Mouse (Mus musculus) intestine, postnatal 0 days (tissue): ENCODE data around the gene Rassf5. TPM values are rescaled to one million over a fixed set of nuclear protein-coding genes. Genes with fewer than 3 reads are reported as not detected.

Experiments
- ATAC-seq: fragments of 200-750 bp; cut with Nextera tagmentation; 2 replicates; pipeline ENCODE4 v1.8.0; 2017; ENCODE audit warnings: mild to moderate bottlenecking, moderate TSS enrichment, moderate library complexity
- H3K27ac ChIP-seq: fragments of 300-500 bp; sonication (generic); 2 replicates; pipeline ENCODE4 v1.5.1; 2014; ENCODE audit warnings: mild to moderate bottlenecking, low read depth, low read length, moderate library complexity
- H3K27me3 ChIP-seq: fragments of 300-500 bp; sonication (generic); replicated peaks from 2 replicates; pipeline ENCODE4 v1.6.1; 2014; ENCODE audit warnings: low read length, mixed read lengths; ENCODE audit not compliant: control insufficient read depth, insufficient read depth
- H3K36me3 ChIP-seq: fragments of 300-500 bp; sonication (generic); 2 replicates; pipeline ENCODE4 v1.6.1; 2014; ENCODE audit warnings: mild to moderate bottlenecking, moderate library complexity; ENCODE audit not compliant: control insufficient read depth, insufficient read depth
- H3K4me1 ChIP-seq: fragments of 300-500 bp; sonication (generic); replicated peaks from 2 replicates; pipeline ENCODE4 v1.6.1; 2014; ENCODE audit warnings: antibody characterized with exemption, low read length, mixed read lengths; ENCODE audit not compliant: control insufficient read depth, insufficient read depth
- H3K4me2 ChIP-seq: fragments of 300-500 bp; sonication (generic); replicated peaks from 2 replicates; pipeline ENCODE4 v1.6.1; 2014; ENCODE audit warnings: low read depth, mild to moderate bottlenecking, moderate library complexity
- H3K4me3 ChIP-seq: fragments of 300-500 bp; sonication (generic); 2 replicates; pipeline ENCODE4 v1.5.1; 2014; ENCODE audit warnings: low read depth, low read length
- H3K9ac ChIP-seq: fragments of 300-500 bp; sonication (generic); 2 replicates; pipeline ENCODE4 v1.6.1; 2014; ENCODE audit warnings: mild to moderate bottlenecking, low read depth, low read length
- H3K9me3 ChIP-seq: fragments of 300-500 bp; sonication (generic); 2 replicates; pipeline ENCODE4 v1.6.1; 2016; ENCODE audit warnings: mixed run types; ENCODE audit not compliant: control insufficient read depth
- CTCF ChIP-seq: sonication (generic); IDR thresholded peaks from 2 replicates; pipeline ENCODE4 v1.5.1; 2016; ENCODE audit warnings: low read depth, mild to moderate bottlenecking, control low read depth, antibody characterized with exemption, moderate library complexity
- WGBS: fragments of 180-500 bp; shearing (Covaris S2); extraction: QIAGEN DNeasy Blood & Tissue Kit; methylation state at CpG from one replicate; pipeline ENCODE4 v1.1.7; 2014; 5-methylcytosine and 5-hydroxymethylcytosine counted together
- polyA plus RNA-seq: library from polyadenylated mRNA; unstranded; fragments of >200 nt; fragmentation: Nextera tagmentation; extraction: Ambion mirVana; gene quantifications from 2 replicates; pipeline ENCODE4 v1.2.1, GENCODE M21; 2015

The Rassf5 gene
- polyA plus RNA-seq, 1 experiment from 2014 or later, result 6.4 TPM

GRCm38 (mm10) chr1:131199976-131200375, 45.1 kb downstream of the Rassf5 start:
- H3K9me3 ChIP-seq, result no peaks in the 10 kb centered on the region
- 0 out of 2 replicates have a peak, but pooled peaks cover 2% of the 10 kb centered on the region for H3K4me1 ChIP-seq
- peak overlapping the region; percentile 51 for H3K4me2 ChIP-seq
- H3K27ac ChIP-seq, result peak overlapping the region; percentile 29; the same call in 1 of the 2 replicates
- H3K9ac ChIP-seq, result no peak overlapping the region
- H3K27me3 ChIP-seq, result no peaks in the 10 kb centered on the region
- peak overlapping the region; percentile 19 for H3K4me3 ChIP-seq
- peak; percentile 61 for TF ChIP-seq CTCF
- peak; percentile 81 for ATAC-seq
- H3K36me3 ChIP-seq, result no peaks in the 10 kb centered on the region
- WGBS, result 34% methylated on average over 12 of the region's 12 CpGs

DNA sequence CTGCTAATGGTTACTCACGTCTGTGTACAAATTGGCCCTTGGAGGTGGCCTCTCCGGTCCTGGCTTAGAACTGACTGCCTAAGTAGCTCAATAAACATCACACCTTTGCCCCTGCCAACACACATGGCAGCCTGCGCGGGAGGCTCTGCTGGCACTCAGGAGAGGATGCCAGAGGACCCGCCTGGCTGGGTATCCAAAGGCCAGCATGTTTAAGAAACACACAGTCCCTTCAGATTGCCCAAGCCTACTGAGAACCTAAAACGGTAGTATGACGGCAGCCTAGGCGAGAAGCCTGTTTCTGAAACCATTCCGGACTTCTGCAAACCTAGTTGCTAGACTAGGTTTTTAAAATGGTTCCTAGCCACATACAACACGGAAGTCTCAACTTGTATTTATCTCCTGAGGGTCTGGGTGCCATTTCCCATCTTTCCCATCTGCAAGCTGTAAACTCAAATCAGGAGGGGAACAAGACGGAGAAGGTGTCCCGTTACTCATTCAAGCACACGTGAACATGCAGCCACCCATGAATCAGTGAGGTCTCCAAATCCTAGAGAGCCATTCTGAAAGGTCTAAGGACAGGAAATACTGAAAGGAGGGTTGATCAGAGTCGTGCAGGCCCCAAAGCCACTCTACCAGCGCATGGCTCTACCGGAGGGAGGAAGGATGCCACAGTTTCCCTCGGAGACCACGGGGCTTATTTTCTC, 45.8 kb downstream of the Rassf5 start:
- TF ChIP-seq CTCF, result no peak
- Histone ChIP-seq H3K36me3 (no peaks in the 10 kb centered on the region), H3K4me1 (0 out of 2 replicates have a peak, but pooled peaks cover 2% of the 10 kb centered on the region), H3K9ac (no peak overlapping the region), H3K4me2 (peak overlapping the region; percentile 51), H3K9me3 (no peaks in the 10 kb centered on the region), H3K4me3 (peak overlapping the region; percentile 19), H3K27ac (peak overlapping the region; percentile 29), H3K27me3 (no peaks in the 10 kb centered on the region)
- WGBS, result 60% methylated on average over 18 of the region's 18 CpGs
- ATAC-seq, result peak; percentile 70

DNA sequence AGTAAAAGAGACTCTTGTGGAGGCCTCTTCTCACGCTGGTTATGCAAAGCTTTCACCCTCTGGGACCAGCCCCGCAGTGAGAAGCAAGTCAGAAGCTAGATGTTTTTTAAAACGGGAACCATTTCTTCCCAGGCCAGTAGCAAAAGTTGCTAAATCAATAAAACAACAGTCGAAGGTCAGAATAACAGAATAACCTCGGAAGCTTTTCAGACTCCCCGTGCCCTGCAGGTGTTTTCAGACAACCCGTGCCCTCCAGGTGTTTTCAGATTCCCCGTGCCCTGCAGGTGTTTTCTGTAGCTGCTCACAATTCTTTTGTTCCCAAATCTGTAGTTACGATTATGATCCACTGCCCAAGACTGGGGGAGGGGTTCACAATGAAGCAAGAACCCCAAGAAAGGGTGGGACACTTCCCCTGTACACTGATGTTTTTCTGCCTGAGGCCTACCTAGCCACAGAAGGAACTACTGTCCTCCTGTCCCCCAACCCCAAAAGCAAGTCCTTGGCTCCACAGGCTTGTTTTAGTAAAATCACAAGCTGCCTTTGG, 46.6 kb downstream of the Rassf5 start:
- Histone ChIP-seq H3K4me1 (0 out of 2 replicates have a peak, but pooled peaks cover 2% of the 10 kb centered on the region), H3K9ac (no peak overlapping the region), H3K27ac (no peak overlapping the region), H3K36me3 (no peaks in the 10 kb centered on the region), H3K27me3 (no peaks in the 10 kb centered on the region), H3K9me3 (no peaks in the 10 kb centered on the region), H3K4me2 (0 out of 2 replicates have a peak overlapping the region, but pooled peaks have one; percentile 17), H3K4me3 (no peak overlapping the region)
- TF ChIP-seq CTCF, result no peak
- no peak for ATAC-seq
- 51% methylated on average over 9 of the region's 9 CpGs for WGBS

- Histone ChIP-seq H3K27me3 (no peaks in the 10 kb centered on the region), H3K4me1 (0 out of 2 replicates have a peak, but pooled peaks cover 2% of the 10 kb centered on the region), H3K27ac (peak overlapping the region; percentile 50; the same call in 1 of the 2 replicates), H3K36me3 (no peaks in the 10 kb centered on the region), H3K9me3 (no peaks in the 10 kb centered on the region), H3K4me3 (no peak overlapping the region), H3K4me2 (no peak overlapping the region), H3K9ac (no peak overlapping the region)
- TF ChIP-seq CTCF, result no peak
- no peak for ATAC-seq
- WGBS, result 59% methylated on average over 2 of the region's 2 CpGs
These were observed 49.0 kb downstream of the Rassf5 start for GRCm38 (mm10) chr1:131196107-131196506.

- ATAC-seq, result no peak
- WGBS, result 82% methylated on average over 7 of the region's 7 CpGs
- no peak overlapping the region for H3K4me2 ChIP-seq
- no peak for TF ChIP-seq CTCF
- H3K4me3 ChIP-seq, result no peak overlapping the region
- no peaks in the 10 kb centered on the region for H3K36me3 ChIP-seq
- H3K27ac ChIP-seq, result peak overlapping the region; percentile 50; the same call in 1 of the 2 replicates
- no peaks in the 10 kb centered on the region for H3K27me3 ChIP-seq
- H3K9me3 ChIP-seq, result no peaks in the 10 kb centered on the region
- H3K4me1 ChIP-seq, result 0 out of 2 replicates have a peak, but pooled peaks cover 2% of the 10 kb centered on the region
- H3K9ac ChIP-seq, result no peak overlapping the region
These were observed 49.4 kb downstream of the Rassf5 start for GRCm38 (mm10) chr1:131195653-131196052.

- no peak overlapping the region for H3K4me2 ChIP-seq
- no peak overlapping the region for H3K9ac ChIP-seq
- no peak for TF ChIP-seq CTCF
- no peak overlapping the region for H3K4me3 ChIP-seq
- H3K4me1 ChIP-seq, result 0 out of 2 replicates have a peak, but pooled peaks cover 2% of the 10 kb centered on the region
- H3K9me3 ChIP-seq, result no peaks in the 10 kb centered on the region
- no peaks in the 10 kb centered on the region for H3K36me3 ChIP-seq
- no peaks in the 10 kb centered on the region for H3K27me3 ChIP-seq
- peak; percentile 21; the same call in 1 of the 2 replicates for ATAC-seq
- no peak overlapping the region for H3K27ac ChIP-seq
- 41% methylated on average over 3 of the region's 3 CpGs for WGBS
These were observed 51.3 kb downstream of the Rassf5 start for GRCm38 (mm10) chr1:131193746-131194145.
